Mouse (Mus musculus) midbrain, embryonic 14.5 days (tissue): Measurements from ENCODE around the gene Plxdc1. TPM values are rescaled to one million over a fixed set of nuclear protein-coding genes. Genes with fewer than 3 reads are reported as not detected.

Experiments used
- ATAC-seq: fragments of 200-750 bp; cut with Nextera tagmentation; 2 replicates; pipeline ENCODE4 v1.8.0; 2017; ENCODE audit warnings: moderate number of reproducible peaks, moderate library complexity; ENCODE audit not compliant: low FRiP score, low TSS enrichment
- DNase-seq: peaks from one replicate; pipeline ENCODE4 v3.0.0-alpha.2; 2015
- H3K27ac ChIP-seq: fragments of 300-500 bp; sonication (generic); replicated peaks from 2 replicates; pipeline ENCODE4 v1.5.1; 2014; ENCODE audit warnings: mild to moderate bottlenecking, low read depth, low read length, moderate library complexity
- H3K27me3 ChIP-seq: fragments of 300-500 bp; sonication (generic); 2 replicates; pipeline ENCODE4 v1.6.1; 2014; ENCODE audit warnings: low read length, control low read depth, mixed read lengths; ENCODE audit not compliant: control insufficient read depth, insufficient read depth
- H3K36me3 ChIP-seq: fragments of 300-500 bp; sonication (generic); 2 replicates; pipeline ENCODE4 v1.6.1; 2014; ENCODE audit warnings: low read length, control low read depth; ENCODE audit not compliant: control insufficient read depth, insufficient read depth
- H3K4me1 ChIP-seq: fragments of 300-500 bp; sonication (generic); 2 replicates; pipeline ENCODE4 v1.6.1; 2014; ENCODE audit warnings: mild to moderate bottlenecking, antibody characterized with exemption, low read length, control low read depth; ENCODE audit not compliant: control insufficient read depth, insufficient read depth
- H3K4me2 ChIP-seq: fragments of 300-500 bp; sonication (generic); 2 replicates; pipeline ENCODE4 v1.6.1; 2014; ENCODE audit warnings: mild to moderate bottlenecking, low read length, moderate library complexity
- H3K4me3 ChIP-seq: fragments of 300-500 bp; sonication (generic); replicated peaks from 2 replicates; pipeline ENCODE4 v1.5.1; 2014; ENCODE audit warnings: low read depth, low read length
- H3K9ac ChIP-seq: fragments of 300-500 bp; sonication (generic); replicated peaks from 2 replicates; pipeline ENCODE4 v1.6.1; 2014; ENCODE audit warnings: mild to moderate bottlenecking, low read length, moderate library complexity
- H3K9me3 ChIP-seq: fragments of 300-500 bp; sonication (generic); 2 replicates; pipeline ENCODE4 v1.6.1; 2016; ENCODE audit warnings: low read length, control low read depth, mixed read lengths; ENCODE audit not compliant: control insufficient read depth
- WGBS: fragments of 180-500 bp; shearing (Covaris S2); extraction: QIAGEN DNeasy Blood & Tissue Kit; methylation state at CpG from one replicate; pipeline ENCODE4 v1.1.7; 2014; 5-methylcytosine and 5-hydroxymethylcytosine counted together
- polyA plus RNA-seq: library from polyadenylated mRNA; unstranded; fragments of >200 nt; fragmentation: Nextera tagmentation; extraction: Ambion mirVana; gene quantifications from 2 replicates; pipeline ENCODE4 v1.2.1, GENCODE M21; 2014

Gene Plxdc1
- polyA plus RNA-seq, 1 experiment from 2014 or later, result 0.96 TPM

DNA sequence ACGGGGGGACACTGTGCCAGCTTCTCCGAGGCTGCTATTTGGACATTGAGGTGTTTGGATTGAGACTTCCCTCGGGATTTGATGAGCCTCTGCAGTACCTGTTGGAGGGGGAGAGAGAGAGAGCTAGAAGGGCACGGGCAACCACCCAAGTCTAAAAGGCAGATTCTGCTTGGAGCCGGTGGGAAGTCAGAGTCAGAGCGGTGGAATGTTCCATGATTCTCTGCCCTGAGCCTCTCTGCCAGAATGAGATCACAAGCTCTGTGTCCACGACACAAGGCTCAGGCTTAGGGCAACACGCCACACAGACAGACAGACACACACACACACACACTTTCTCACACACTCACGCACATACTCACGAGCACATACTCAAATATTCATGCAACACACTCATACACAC lies 19.4 kb upstream of the Plxdc1 start:
- Histone ChIP-seq H3K27me3 (no peaks in the 10 kb centered on the region), H3K4me1 (0 out of 2 replicates have a peak, but pooled peaks cover 5% of the 10 kb centered on the region), H3K9me3 (no peaks in the 10 kb centered on the region), H3K4me3 (no peak overlapping the region), H3K27ac (no peak overlapping the region), H3K36me3 (peaks cover 78% of the 10 kb centered on the region), H3K9ac (no peak overlapping the region), H3K4me2 (no peak overlapping the region)
- ATAC-seq, result no peak
- 88% methylated on average over 10 of the region's 10 CpGs for WGBS
- no peak for DNase-seq

GRCm38 (mm10) chr11:98005076-98005475 lies 18.8 kb upstream of the Plxdc1 start:
- Histone ChIP-seq H3K4me1 (0 out of 2 replicates have a peak, but pooled peaks cover 5% of the 10 kb centered on the region), H3K9me3 (no peaks in the 10 kb centered on the region), H3K4me3 (no peak overlapping the region), H3K27me3 (no peaks in the 10 kb centered on the region), H3K36me3 (peaks cover 72% of the 10 kb centered on the region), H3K9ac (no peak overlapping the region), H3K27ac (no peak overlapping the region), H3K4me2 (no peak overlapping the region)
- ATAC-seq (no peak), DNase-seq (no peak)
- 53% methylated on average over 13 of the region's 13 CpGs for WGBS

DNA sequence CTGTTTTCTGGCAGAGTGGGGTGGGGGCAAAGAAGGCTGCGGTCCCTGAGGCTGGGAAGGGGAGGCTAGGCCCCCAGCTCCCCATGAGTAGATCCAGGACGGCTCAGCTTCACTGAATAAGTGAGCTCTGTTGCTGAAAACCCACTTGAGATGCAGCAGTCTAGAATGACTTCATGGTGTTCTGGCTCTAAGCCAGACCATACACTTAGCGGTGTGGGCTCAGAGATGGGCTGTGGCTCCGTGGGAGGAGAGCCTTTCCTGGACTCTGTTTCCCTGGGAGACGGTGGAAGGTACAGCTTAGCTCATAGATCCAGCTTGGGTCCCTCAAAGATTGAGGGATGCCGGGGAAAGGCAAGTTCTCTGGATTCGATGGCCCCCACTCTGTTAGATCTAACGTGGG lies 17.9 kb upstream of the Plxdc1 start:
- no peaks in the 10 kb centered on the region for H3K27me3 ChIP-seq
- no peak overlapping the region for H3K4me2 ChIP-seq
- no peak overlapping the region for H3K4me3 ChIP-seq
- H3K36me3 ChIP-seq, result peaks cover 63% of the 10 kb centered on the region
- DNase-seq (peak; percentile 40), ATAC-seq (no peak)
- no peaks in the 10 kb centered on the region for H3K9me3 ChIP-seq
- WGBS, result 80% methylated on average over 8 of the region's 8 CpGs
- H3K4me1 ChIP-seq, result 0 out of 2 replicates have a peak, but pooled peaks cover 5% of the 10 kb centered on the region
- no peak overlapping the region for H3K27ac ChIP-seq
- no peak overlapping the region for H3K9ac ChIP-seq

- 0 out of 2 replicates have a peak, but pooled peaks cover 5% of the 10 kb centered on the region for H3K4me1 ChIP-seq
- no peaks in the 10 kb centered on the region for H3K9me3 ChIP-seq
- H3K4me2 ChIP-seq, result no peak overlapping the region
- ATAC-seq, result no peak
- DNase-seq, result peak; percentile 41
- no peak overlapping the region; the same call in 1 of the 2 replicates for H3K27ac ChIP-seq
- no peak overlapping the region for H3K4me3 ChIP-seq
- H3K27me3 ChIP-seq, result no peaks in the 10 kb centered on the region
- peaks cover 53% of the 10 kb centered on the region for H3K36me3 ChIP-seq
- no peak overlapping the region for H3K9ac ChIP-seq
- WGBS, result 40% methylated on average over 17 of the region's 17 CpGs
These were observed 17.0 kb upstream of the Plxdc1 start for GRCm38 (mm10) chr11:98003171-98003671.

GRCm38 (mm10) chr11:98002627-98003026 lies 16.4 kb upstream of the Plxdc1 start:
- DNase-seq (peak; percentile 81), ATAC-seq (no peak)
- H3K9ac ChIP-seq, result no peak overlapping the region
- H3K36me3 ChIP-seq, result peaks cover 47% of the 10 kb centered on the region
- no peak overlapping the region for H3K4me3 ChIP-seq
- H3K4me1 ChIP-seq, result 0 out of 2 replicates have a peak, but pooled peaks cover 5% of the 10 kb centered on the region
- no peak overlapping the region for H3K4me2 ChIP-seq
- no peaks in the 10 kb centered on the region for H3K27me3 ChIP-seq
- 8% methylated on average over 12 of the region's 12 CpGs for WGBS
- no peaks in the 10 kb centered on the region for H3K9me3 ChIP-seq
- H3K27ac ChIP-seq, result no peak overlapping the region

GRCm38 (mm10) chr11:98001986-98002385 lies 15.7 kb upstream of the Plxdc1 start:
- H3K9me3 ChIP-seq, result no peaks in the 10 kb centered on the region
- peaks cover 41% of the 10 kb centered on the region for H3K36me3 ChIP-seq
- no peak overlapping the region for H3K4me3 ChIP-seq
- H3K27me3 ChIP-seq, result no peaks in the 10 kb centered on the region
- 0 out of 2 replicates have a peak, but pooled peaks cover 5% of the 10 kb centered on the region for H3K4me1 ChIP-seq
- H3K27ac ChIP-seq, result no peak overlapping the region
- no peak for DNase-seq
- H3K9ac ChIP-seq, result no peak overlapping the region
- 50% methylated on average over 6 of the region's 6 CpGs for WGBS
- no peak overlapping the region for H3K4me2 ChIP-seq
- ATAC-seq, result no peak

DNA sequence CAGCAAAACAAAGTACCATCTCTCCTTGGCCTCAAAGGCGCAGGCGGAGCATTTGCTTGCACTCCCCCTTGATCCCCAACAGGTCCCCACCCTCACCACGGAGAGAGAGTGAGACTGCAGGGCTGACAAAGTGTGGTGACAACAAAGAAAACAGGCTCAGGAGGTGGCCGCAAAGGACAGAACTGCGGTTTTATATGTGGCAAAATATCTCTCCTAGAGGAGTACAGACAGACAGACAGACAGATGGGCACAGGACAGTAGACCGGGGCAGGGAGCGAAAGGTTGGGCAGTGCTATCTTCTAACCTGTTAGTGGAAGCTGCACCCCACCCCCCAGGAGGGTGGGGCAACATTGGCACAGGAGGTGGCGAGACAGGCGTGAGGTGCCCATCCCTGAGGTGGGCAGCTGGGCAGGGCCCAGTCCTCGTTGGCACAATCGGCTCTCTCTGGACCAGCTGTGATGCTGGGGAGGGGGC lies 15.1 kb upstream of the Plxdc1 start:
- ATAC-seq (no peak), DNase-seq (no peak)
- Histone ChIP-seq H3K4me2 (no peak overlapping the region), H3K4me1 (0 out of 2 replicates have a peak, but pooled peaks cover 5% of the 10 kb centered on the region), H3K36me3 (peaks cover 35% of the 10 kb centered on the region), H3K9me3 (no peaks in the 10 kb centered on the region), H3K4me3 (no peak overlapping the region), H3K27me3 (no peaks in the 10 kb centered on the region), H3K9ac (no peak overlapping the region), H3K27ac (no peak overlapping the region)
- WGBS, result 38% methylated on average over 11 of the region's 11 CpGs

GRCm38 (mm10) chr11:98000378-98001140 lies 14.3 kb upstream of the Plxdc1 start:
- ATAC-seq (no peak), DNase-seq (no peak)
- H3K4me1 ChIP-seq, result peaks cover 8% of the 10 kb centered on the region
- no peaks in the 10 kb centered on the region for H3K9me3 ChIP-seq
- H3K27me3 ChIP-seq, result no peaks in the 10 kb centered on the region
- peaks cover 27% of the 10 kb centered on the region for H3K36me3 ChIP-seq
- H3K27ac ChIP-seq, result no peak overlapping the region
- WGBS, result 51% methylated on average over 7 of the region's 7 CpGs
- H3K4me3 ChIP-seq, result no peak overlapping the region
- H3K9ac ChIP-seq, result no peak overlapping the region
- H3K4me2 ChIP-seq, result no peak overlapping the region

DNA sequence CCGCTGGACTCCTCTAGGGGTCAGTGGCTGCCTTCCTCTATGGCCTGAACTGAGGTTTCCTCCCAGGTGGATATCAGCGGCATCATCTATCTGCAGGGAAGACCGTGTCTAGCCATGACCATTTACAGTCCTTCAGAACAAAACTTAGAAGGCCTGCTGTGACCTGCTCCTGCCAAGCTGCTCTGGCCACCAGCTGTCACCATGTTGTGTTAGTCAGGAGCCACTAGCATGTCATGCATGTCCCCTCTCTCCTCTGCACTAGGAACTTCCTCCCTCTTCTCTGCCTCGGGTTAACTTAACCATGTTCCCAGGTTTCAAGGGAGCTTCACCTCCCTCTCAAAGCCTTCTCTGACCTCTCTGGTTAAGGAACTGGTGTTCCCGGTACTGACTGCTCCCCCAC lies 13.5 kb upstream of the Plxdc1 start:
- ATAC-seq, result no peak
- Histone ChIP-seq H3K4me2 (no peak overlapping the region), H3K4me3 (no peak overlapping the region), H3K4me1 (peaks cover 11% of the 10 kb centered on the region), H3K36me3 (peaks cover 18% of the 10 kb centered on the region), H3K27ac (no peak overlapping the region), H3K27me3 (no peaks in the 10 kb centered on the region), H3K9ac (no peak overlapping the region), H3K9me3 (no peaks in the 10 kb centered on the region)
- no peak for DNase-seq
- WGBS, result 73% methylated on average over 5 of the region's 5 CpGs
